Mouse (Mus musculus) left cerebral cortex, adult 11 months (tissue): ENCODE data around the gene Thbs4.
A peak's percentile ranks its signal among the peaks of the same experiment; 100 is the strongest.

ENCODE experiments used
- DNase-seq: peaks from one replicate; pipeline ENCODE4 v3.0.0; 2022; ENCODE audit warnings: low spot score

Thbs4 gene

GRCm38 (mm10) chr13:92712619-92713018 is 82.0 kb downstream of the Thbs4 start:
- no peak for DNase-seq

- DNase-seq, result no peak
Measured at GRCm38 (mm10) chr13:92711821-92712220, 82.8 kb downstream of the Thbs4 start.

- no peak for DNase-seq
Measured at GRCm38 (mm10) chr13:92710361-92710760, 84.3 kb downstream of the Thbs4 start.

- DNase-seq, result no peak
Measured at GRCm38 (mm10) chr13:92709535-92709934, 85.1 kb downstream of the Thbs4 start.

- no peak for DNase-seq
Measured at GRCm38 (mm10) chr13:92708466-92708865, 86.2 kb downstream of the Thbs4 start.

- DNase-seq, result no peak
Measured at GRCm38 (mm10) chr13:92707941-92708340, 86.7 kb downstream of the Thbs4 start.

GRCm38 (mm10) chr13:92706342-92707061 is 88.1 kb downstream of the Thbs4 start:
- DNase-seq, result no peak

- DNase-seq, result no peak
Measured at GRCm38 (mm10) chr13:92705016-92705535, 89.5 kb downstream of the Thbs4 start.

- DNase-seq, result no peak
Measured at GRCm38 (mm10) chr13:92704189-92704588, 90.4 kb downstream of the Thbs4 start.

GRCm38 (mm10) chr13:92703241-92704027 is 91.2 kb downstream of the Thbs4 start:
- DNase-seq, result peak; percentile 81

- DNase-seq, result no peak
Measured at GRCm38 (mm10) chr13:92702035-92702434, 92.6 kb downstream of the Thbs4 start.
